Mouse (Mus musculus) G1E (cell line): ENCODE measurements at regions not wholly inside any gene's neighbourhood (a gene's known extent, or its start where the extent isn't known, plus 50 kb on each side); places are given as distances from the start of the nearest gene placed in this dataset.

Experiments
- CTCF ChIP-seq: IDR thresholded peaks from 2 replicates; pipeline ENCODE4 v1.5.1; 2012; ENCODE audit warnings: low read depth, low read length, inconsistent platforms, mixed read lengths
- GATA1 ChIP-seq: IDR thresholded peaks from 2 replicates; pipeline ENCODE4 v1.6.1; 2012; ENCODE audit warnings: borderline replicate concordance, low read length, inconsistent platforms, mixed read lengths
- GATA2 ChIP-seq: IDR thresholded peaks from 2 replicates; pipeline ENCODE4 v1.6.1; 2012; ENCODE audit warnings: low read depth, low read length, inconsistent platforms, borderline replicate concordance

DNA sequence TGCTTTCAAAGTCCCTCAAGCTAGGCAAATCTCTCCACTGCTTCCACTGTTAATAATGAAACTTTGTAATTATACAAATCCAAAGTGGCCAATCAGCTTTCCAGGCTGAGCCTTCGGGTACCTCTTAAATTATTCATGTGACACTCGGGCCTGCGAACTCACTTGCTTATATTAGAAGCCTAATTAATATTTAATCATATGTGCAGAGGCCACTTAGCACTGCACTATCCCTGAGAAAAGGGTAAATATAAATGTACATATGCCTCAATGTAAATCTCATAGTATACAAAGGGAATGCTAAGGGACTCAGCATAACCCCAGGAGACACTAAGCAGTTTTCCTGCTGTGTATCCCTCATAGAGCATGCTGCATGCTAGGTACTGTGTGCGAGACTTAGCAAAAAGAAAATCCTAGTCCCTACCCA is 277.2 kb upstream of the Mms22l start:
- TF ChIP-seq CTCF: no peak
- no peak for TF ChIP-seq GATA2
- TF ChIP-seq GATA1: no peak
